Mouse (Mus musculus): ENCODE measurements around the gene C2cd3. TPM values are rescaled to one million over a fixed set of nuclear protein-coding genes. Genes with fewer than 3 reads are reported as not detected.

C2cd3 gene
- total and polyA plus RNA-seq, 3 experiments, result 8.5 to 23.5 TPM; not detected in 1

- Histone ChIP-seq H3K36me3 (ENCODE audit: control insufficient read depth in 1 of 2, insufficient read depth in 2 of 2, low read length in 2 of 2) (peaks cover 8% of the 10 kb centered on the region in 2 experiments), H3K79me2 (ENCODE audit: control insufficient read depth, insufficient read depth, low read length, poor library complexity) (no peaks in the 10 kb centered on the region), H3K9me3 (replicated peaks; ENCODE audit: insufficient read depth, low read length) (no peaks in the 10 kb centered on the region), H3K4me1 (ENCODE audit: control insufficient read depth in 1 of 2, insufficient read depth in 2 of 2, low read length in 2 of 2) (peaks cover 11 to 13% of the 10 kb centered on the region in 2 experiments), H3K27me3 (ENCODE audit: control insufficient read depth in 1 of 2, insufficient read depth in 2 of 2, low read length in 2 of 2) (no peaks in the 10 kb centered on the region), H3K4me3 (ENCODE audit: control insufficient read depth in 1 of 2, insufficient read depth in 1 of 2, low read depth in 2 of 2, low read length in 2 of 2) (no peak overlapping the region), H3K9ac (ENCODE audit: control insufficient read depth, low read depth, low read length, poor library complexity, severe bottlenecking) (no peak overlapping the region), H3K27ac (ENCODE audit: control insufficient read depth, low read depth, low read length) (peak overlapping the region; percentile 13; the same call in 1 of the 2 replicates)
- peak; percentile 43 for DNase-seq (ENCODE audit: low read depth, low spot score)
- TF ChIP-seq ZMIZ1 (IDR thresholded peaks at IDR 0.05; ENCODE audit: low read depth, low read length) (no peak), USF1 (IDR thresholded peaks at IDR 0.05; ENCODE audit: low read depth, low read length) (no peak), MAZ (IDR thresholded peaks at IDR 0.05; ENCODE audit: low read depth, low read length) (no peak), BHLHE40 (IDR thresholded peaks at IDR 0.05; ENCODE audit: borderline replicate concordance, low read depth, low read length) (no peak), TCF12 (IDR thresholded peaks at IDR 0.05; ENCODE audit: low read depth, low read length) (peak; percentile 63; the same call in 1 of the 2 replicates), GATA1 (IDR thresholded peaks at IDR 0.05; ENCODE audit: low read depth, low read length) (peak; percentile 68), ZKSCAN1 (IDR thresholded peaks at IDR 0.05; ENCODE audit: low read depth, low read length) (no peak), CHD1 (IDR thresholded peaks at IDR 0.05; ENCODE audit: low read depth, low read length) (no peak), TBP (IDR thresholded peaks at IDR 0.05; ENCODE audit: low read depth, low read length) (no peak), JUND (IDR thresholded peaks at IDR 0.05; ENCODE audit: low read depth, low read length) (no peak), HCFC1 (IDR thresholded peaks at IDR 0.05; ENCODE audit: low read depth, low read length) (no peak), EP300 (IDR thresholded peaks at IDR 0.05; ENCODE audit: low read depth in 1 of 2, low read length in 2 of 2) (peak; percentile 71 to 78), MYB (IDR thresholded peaks at IDR 0.05; ENCODE audit: low read depth, low read length) (peak; percentile 33; the same call in 1 of the 2 replicates), NRF1 (IDR thresholded peaks at IDR 0.05; ENCODE audit: insufficient read depth, low read depth, low read length, poor library complexity, severe bottlenecking) (no peak), RCOR1 (IDR thresholded peaks at IDR 0.05; ENCODE audit: low read depth, low read length) (no peak), TAL1 (IDR thresholded peaks at IDR 0.05; ENCODE audit: low read length) (no peak), ZNF384 (IDR thresholded peaks at IDR 0.05; ENCODE audit: low read depth, low read length) (no peak), CHD2 (IDR thresholded peaks at IDR 0.05; ENCODE audit: low read length) (no peak), USF2 (IDR thresholded peaks at IDR 0.05; ENCODE audit: borderline replicate concordance in 1 of 2, insufficient read depth in 1 of 2, low read depth in 1 of 2, low read length in 2 of 2) (no peak)
Measured at GRCm38 (mm10) chr7:100331269-100331668, 40.8 kb upstream of the C2cd3 start.

- Histone ChIP-seq H3K9ac (ENCODE audit: control insufficient read depth, low read depth, low read length, poor library complexity, severe bottlenecking) (no peak overlapping the region), H3K27ac (ENCODE audit: control insufficient read depth, low read depth, low read length) (no peak overlapping the region), H3K9me3 (replicated peaks; ENCODE audit: insufficient read depth, low read length) (no peaks in the 10 kb centered on the region), H3K4me1 (ENCODE audit: control insufficient read depth in 1 of 2, insufficient read depth in 2 of 2, low read length in 2 of 2) (peaks cover 11% of the 10 kb centered on the region in 2 experiments), H3K27me3 (ENCODE audit: control insufficient read depth in 1 of 2, insufficient read depth in 2 of 2, low read length in 2 of 2) (no peaks in the 10 kb centered on the region), H3K79me2 (ENCODE audit: control insufficient read depth, insufficient read depth, low read length, poor library complexity) (no peaks in the 10 kb centered on the region), H3K4me3 (ENCODE audit: control insufficient read depth in 1 of 2, insufficient read depth in 1 of 2, low read depth in 2 of 2, low read length in 2 of 2) (no peak overlapping the region), H3K36me3 (ENCODE audit: control insufficient read depth in 1 of 2, insufficient read depth in 2 of 2, low read length in 2 of 2) (peaks cover 7 to 17% of the 10 kb centered on the region in 2 experiments)
- no peak for DNase-seq (ENCODE audit: low read depth, low spot score)
- TF ChIP-seq ZMIZ1 (IDR thresholded peaks at IDR 0.05; ENCODE audit: low read depth, low read length), result no peak
- no peak for TF ChIP-seq NRF1 (IDR thresholded peaks at IDR 0.05; ENCODE audit: insufficient read depth, low read depth, low read length, poor library complexity, severe bottlenecking)
- no peak for TF ChIP-seq KAT2A (conservative IDR thresholded peaks at IDR 0.05; ENCODE audit: low read depth, low read length)
Measured at GRCm38 (mm10) chr7:100335921-100336320, 36.1 kb upstream of the C2cd3 start.
